Mouse (Mus musculus) testis, adult 2 months (tissue): ENCODE measurements at regions not wholly inside any gene's neighbourhood (a gene's known extent, or its start where the extent isn't known, plus 50 kb on each side); places are given as distances from the start of the nearest gene placed in this dataset.

Experiments used
- CTCF ChIP-seq: fragments of 200-500 bp; IDR thresholded peaks from 2 replicates; pipeline ENCODE4 v1.5.1; 2012; ENCODE audit warnings: low read depth, mild to moderate bottlenecking, inconsistent platforms, low read length, moderate library complexity; ENCODE audit not compliant: control insufficient read depth, insufficient read depth, insufficient replicate concordance
- POLR2A ChIP-seq: fragments of 200-500 bp; IDR thresholded peaks from 2 replicates; pipeline ENCODE4 v1.6.1; 2012; ENCODE audit warnings: low read depth, mild to moderate bottlenecking, inconsistent platforms, low read length, moderate library complexity; ENCODE audit not compliant: control insufficient read depth

DNA sequence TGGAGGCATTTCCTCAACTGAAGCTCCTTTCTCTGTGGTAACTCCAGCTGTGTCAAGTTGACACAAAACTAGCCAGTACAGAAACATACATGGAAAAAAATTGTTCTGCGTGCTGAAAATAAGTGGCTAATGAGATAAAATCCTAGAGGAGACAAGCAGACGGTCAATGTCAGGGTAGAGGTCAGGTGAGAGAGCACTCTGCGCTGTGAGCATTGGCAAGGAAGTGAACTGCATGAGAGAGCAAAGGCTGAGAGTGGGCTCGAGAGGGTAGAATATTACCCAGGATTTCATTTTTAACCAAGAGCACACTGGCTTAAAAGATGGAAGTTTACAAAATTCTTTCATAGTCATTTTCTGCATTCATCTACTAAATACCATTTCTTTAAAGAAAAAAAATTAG is 439.2 kb downstream of the Tns1 start:
- TF ChIP-seq POLR2A, result no peak
- TF ChIP-seq CTCF, result no peak
